In the genomic region with DNA sequence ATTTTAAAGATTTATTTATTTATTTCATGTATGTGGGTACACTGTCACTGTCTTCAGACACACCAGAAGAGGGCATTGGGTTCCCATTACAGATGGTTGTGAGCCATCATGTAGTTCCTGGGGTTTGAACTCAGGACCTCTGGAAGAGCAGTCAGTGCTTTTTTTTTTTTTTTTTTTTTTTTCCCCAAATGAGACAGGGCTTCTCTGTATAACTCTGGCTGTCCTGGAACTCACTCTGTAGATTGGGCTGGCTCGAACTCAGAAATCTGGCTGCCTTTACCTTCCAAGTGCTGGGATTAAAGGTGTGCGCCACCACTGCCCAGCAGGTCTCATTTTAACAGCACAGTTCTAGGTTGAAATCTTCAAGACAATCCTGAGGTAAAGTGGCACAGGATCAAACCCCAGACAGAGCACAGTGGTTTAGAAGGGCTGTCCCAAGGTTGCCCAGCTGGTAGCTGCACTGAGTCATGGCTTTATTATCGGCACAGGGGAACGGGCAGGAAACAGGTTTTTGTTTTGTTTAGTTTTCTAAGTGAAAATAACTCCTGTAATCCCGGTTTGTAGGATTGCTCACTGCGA, we compare ENCODE assay signal across 8 mouse cellular contexts. TPM values are rescaled to one million over a fixed set of nuclear protein-coding genes. Genes with fewer than 3 reads are reported as not detected.
A peak's percentile ranks its signal among the peaks of the same experiment; 100 is the strongest.
DNase-seq lines count a peak whose midpoint lies in the region; ATAC-seq and TF ChIP-seq lines count a peak whose summit lies in the region.

A gene (plus strand): TSS at position 529 of the 579 bp plus-strand sequence.

- peaks cover 30% of the 10 kb centered on the region for H3K4me1 ChIP-seq in kidney, postnatal 0 days (replicated peaks; ENCODE audit: insufficient read depth, low read length)
- peaks cover 19% of the 10 kb centered on the region for H3K4me1 ChIP-seq in forebrain, embryonic 11.5 days (replicated peaks; ENCODE audit: control insufficient read depth, insufficient read depth, low read length)
- H3K4me1 ChIP-seq in intestine, embryonic 16.5 days (ENCODE audit: control insufficient read depth, insufficient read depth, low read length), result peaks cover 27% of the 10 kb centered on the region
- H3K4me1 ChIP-seq in midbrain, embryonic 12.5 days, result peaks cover 46% of the 10 kb centered on the region

- 0 out of 2 replicates have a peak, but pooled peaks cover 2% of the 10 kb centered on the region for H3K36me3 ChIP-seq in kidney, postnatal 0 days (ENCODE audit: insufficient read depth, low read length)
- no peaks in the 10 kb centered on the region; the same call in 1 of the 2 replicates for H3K36me3 ChIP-seq in forebrain, embryonic 11.5 days (ENCODE audit: control insufficient read depth, insufficient read depth, low read length)
- no peaks in the 10 kb centered on the region for H3K36me3 ChIP-seq in intestine, embryonic 16.5 days (ENCODE audit: control insufficient read depth, insufficient read depth, low read length)
- H3K36me3 ChIP-seq in midbrain, embryonic 12.5 days, result peaks cover 11% of the 10 kb centered on the region; the same call in 1 of the 2 replicates

- peak within 1 kb of the TSS; percentile 63 for H3K4me2 ChIP-seq in kidney, postnatal 0 days (ENCODE audit: low read length)
- H3K4me2 ChIP-seq in forebrain, embryonic 11.5 days (ENCODE audit: low read depth, low read length, severe bottlenecking), result peak within 1 kb of the TSS; percentile 84
- H3K4me2 ChIP-seq in intestine, embryonic 16.5 days (ENCODE audit: low read depth, low read length), result peak within 1 kb of the TSS; percentile 67
- H3K4me2 ChIP-seq in midbrain, embryonic 12.5 days (replicated peaks), result peak within 1 kb of the TSS; percentile 94

- no peaks in the 10 kb centered on the region for H3K27me3 ChIP-seq in kidney, postnatal 0 days (ENCODE audit: insufficient read depth, low read length)
- no peaks in the 10 kb centered on the region for H3K27me3 ChIP-seq in forebrain, embryonic 11.5 days (ENCODE audit: control insufficient read depth, insufficient read depth, low read length)
- H3K27me3 ChIP-seq in intestine, embryonic 16.5 days (replicated peaks; ENCODE audit: control insufficient read depth, insufficient read depth, low read length), result no peaks in the 10 kb centered on the region
- 0 out of 2 replicates have a peak, but pooled peaks cover 10% of the 10 kb centered on the region for H3K27me3 ChIP-seq in midbrain, embryonic 12.5 days

- peak within 1 kb of the TSS; percentile 99 for H3K27ac ChIP-seq in kidney, postnatal 0 days
- H3K27ac ChIP-seq in forebrain, embryonic 11.5 days (ENCODE audit: low read depth, low read length), result peak within 1 kb of the TSS; percentile 78
- H3K27ac ChIP-seq in intestine, embryonic 16.5 days (ENCODE audit: low read length), result peak within 1 kb of the TSS; percentile 96
- peak within 1 kb of the TSS; percentile 92 for H3K27ac ChIP-seq in midbrain, embryonic 12.5 days (replicated peaks)

- ATAC-seq in kidney, postnatal 0 days (replicated peaks; ENCODE audit: low FRiP score, low read depth), result no peak
- ATAC-seq in forebrain, embryonic 11.5 days (replicated peaks; ENCODE audit: low FRiP score), result 0 out of 2 replicates have a peak, but pooled peaks have one; percentile 0
- no peak for ATAC-seq in intestine, embryonic 16.5 days
- ATAC-seq in midbrain, embryonic 12.5 days (ENCODE audit: low FRiP score, low read depth), result no peak

- WGBS in kidney, postnatal 0 days, result 61% methylated on average over 6 of the region's 6 CpGs
- 66% methylated on average over 6 of the region's 6 CpGs for WGBS in forebrain, embryonic 11.5 days
- WGBS in intestine, embryonic 16.5 days, result 58% methylated on average over 6 of the region's 6 CpGs
- WGBS in midbrain, embryonic 12.5 days, result 65% methylated on average over 6 of the region's 6 CpGs

- peak within 1 kb of the TSS; percentile 96 for H3K4me3 ChIP-seq in kidney, postnatal 0 days (replicated peaks; ENCODE audit: low read depth, low read length)
- peak within 1 kb of the TSS; percentile 97 for H3K4me3 ChIP-seq in forebrain, embryonic 11.5 days (ENCODE audit: low read depth, low read length)
- peak within 1 kb of the TSS; percentile 71 for H3K4me3 ChIP-seq in intestine, embryonic 16.5 days (ENCODE audit: low read length)
- H3K4me3 ChIP-seq in midbrain, embryonic 12.5 days, result peak within 1 kb of the TSS; percentile 91

- H3K9ac ChIP-seq in kidney, postnatal 0 days (ENCODE audit: low read depth, low read length), result peak within 1 kb of the TSS; percentile 100
- H3K9ac ChIP-seq in forebrain, embryonic 11.5 days (ENCODE audit: low read length), result peak within 1 kb of the TSS; percentile 97
- peak within 1 kb of the TSS; percentile 96 for H3K9ac ChIP-seq in intestine, embryonic 16.5 days (ENCODE audit: low read depth, low read length)
- H3K9ac ChIP-seq in midbrain, embryonic 12.5 days (replicated peaks), result peak within 1 kb of the TSS; percentile 99

- no peak for DNase-seq in kidney, postnatal 0 days (ENCODE audit: low spot score)
- no peak for DNase-seq in kidney, postnatal 10 days
- DNase-seq in adrenal gland, adult 8-10 months, result no peak
- no peak for DNase-seq in forebrain, embryonic 11.5 days (ENCODE audit: low spot score)
- no peak for DNase-seq in urinary bladder, postnatal 4 days (ENCODE audit: low spot score in 2 of 2)
- no peak for DNase-seq in thymus, postnatal 36 days

- no peak for TF ChIP-seq CTCF in kidney, postnatal 0 days (IDR thresholded peaks at IDR 0.05; ENCODE audit: low read depth)

- no peaks in the 10 kb centered on the region for H3K9me3 ChIP-seq in kidney, postnatal 0 days (replicated peaks; ENCODE audit: low read length)
- no peaks in the 10 kb centered on the region for H3K9me3 ChIP-seq in forebrain, embryonic 11.5 days (ENCODE audit: control insufficient read depth, low read length)
- no peaks in the 10 kb centered on the region for H3K9me3 ChIP-seq in intestine, embryonic 16.5 days (ENCODE audit: control insufficient read depth, low read length)
- no peaks in the 10 kb centered on the region for H3K9me3 ChIP-seq in midbrain, embryonic 12.5 days

RNA-seq across cellular contexts. Expression of the gene that starts here (rescaled TPM):
- 23.1 and 24.6 TPM in 2 replicates for polyA plus RNA-seq in kidney, postnatal 0 days (2015; fragmentation: Nextera tagmentation; extraction: Ambion mirVana)
- 10 to 100 TPM; 16.5 to 40.8 (median 27.9) TPM for total RNA-seq in adrenal gland, adult 8-10 months (2022)
- polyA plus RNA-seq in forebrain, embryonic 11.5 days (2014; fragmentation: Nextera tagmentation; extraction: Ambion mirVana), result 53.1 and 60.9 TPM in 2 replicates
- polyA plus RNA-seq in intestine, embryonic 16.5 days (2015; fragmentation: Nextera tagmentation; extraction: Ambion mirVana), result 36.3 and 36.6 TPM in 2 replicates
- polyA plus RNA-seq in midbrain, embryonic 12.5 days (2016; fragmentation: Nextera tagmentation; extraction: Ambion mirVana), result 58.8 and 66.6 TPM in 2 replicates
